Mouse (Mus musculus) subcutaneous adipose tissue, adult 2 months (tissue): Measurements from ENCODE around the gene Rgs12. TPM values are rescaled to one million over a fixed set of nuclear protein-coding genes. Genes with fewer than 3 reads are reported as not detected.

Experiments used
- polyA plus RNA-seq: library from polyadenylated mRNA; depleted of rRNA; stranded (reverse); fragments of >200 nt; gene quantifications from 2 replicates; pipeline ENCODE4 v1.2.3, GENCODE M21; 2012; ENCODE audit warnings: low replicate concordance; rRNA removed

Gene Rgs12
- polyA plus RNA-seq: 22.5 and 29.8 TPM in 2 replicates

GRCm38 (mm10) chr5:34948861-34949760 lies at the start of gene Rgs12:
Gene Rgs12, plus strand, starts transcription at chr5:34949445.

DNA sequence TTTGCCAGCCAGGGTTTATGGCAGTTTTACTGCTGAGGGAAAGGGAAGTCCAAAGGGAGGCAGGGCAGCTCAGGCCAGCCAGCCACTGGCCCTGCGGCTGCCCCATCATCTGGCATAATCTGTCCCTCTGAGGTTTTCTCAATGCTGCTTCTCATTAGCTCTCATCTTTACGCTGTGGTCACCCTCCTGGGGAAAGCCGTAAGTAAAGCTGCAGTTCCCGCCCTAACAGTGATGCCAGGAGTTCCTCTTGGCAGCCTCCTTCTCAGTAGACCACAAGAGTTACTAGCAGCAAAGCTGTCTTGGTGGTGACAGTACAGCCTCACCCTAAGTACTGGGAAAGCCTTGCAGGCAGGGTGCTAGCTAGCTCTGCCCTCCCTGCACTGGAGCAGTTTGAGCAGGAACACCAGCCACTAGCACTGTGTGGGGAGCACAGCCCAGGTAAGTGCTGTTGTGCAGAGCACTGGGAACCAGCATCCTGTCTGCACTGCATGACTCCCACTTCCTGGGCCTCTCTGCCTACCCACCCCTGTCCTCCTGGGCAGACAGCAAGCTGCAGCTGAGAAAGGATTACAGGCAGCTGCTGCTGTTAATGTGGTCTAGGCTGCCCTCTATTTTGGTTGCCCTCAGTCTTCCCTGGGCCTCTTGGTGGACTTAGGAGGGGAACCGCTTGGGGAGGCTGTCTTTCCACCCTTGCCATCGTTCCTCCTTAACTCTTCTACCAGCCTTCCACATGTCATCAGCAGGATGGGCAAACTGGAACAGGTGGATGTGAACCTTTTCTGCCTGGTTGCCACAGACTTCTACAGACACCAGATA lies 41.1 kb upstream of the Rgs12 start, which contains the start of gene Msantd1:
Gene Msantd1 (plus strand): TSS at position 103 of the 816 bp plus-strand sequence.

DNA sequence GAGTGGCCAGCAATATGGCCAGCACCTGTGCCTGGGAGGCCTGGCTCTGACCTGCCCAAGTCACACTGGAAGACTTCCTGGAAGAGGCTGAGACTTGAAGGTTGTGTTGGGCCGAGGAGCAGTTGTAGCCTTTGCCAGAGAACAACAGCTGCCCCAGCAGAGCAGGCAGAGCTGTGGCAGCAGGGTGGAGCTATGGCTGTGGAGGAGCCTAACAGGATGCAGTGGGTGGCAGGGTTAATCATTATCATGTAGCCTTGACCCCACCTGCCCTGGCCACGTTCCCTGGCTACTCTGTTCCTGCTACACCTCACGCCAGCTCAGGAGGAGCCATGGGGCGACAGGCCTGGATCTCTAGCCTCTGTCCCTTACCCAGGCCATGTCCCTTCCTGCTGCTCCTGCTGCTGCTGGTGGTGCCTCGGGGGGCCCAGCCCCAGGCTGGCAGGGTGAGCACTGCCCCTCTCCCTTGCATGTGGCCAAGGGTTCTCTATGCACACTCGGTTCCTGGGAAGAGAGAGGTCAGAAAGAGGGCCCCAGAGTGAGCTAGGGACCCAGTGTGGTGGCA lies 92.1 kb downstream of the Rgs12 start, which contains the start of gene Hgfac:
Gene Hgfac (plus strand): TSS at position 242 of the 562 bp plus-strand sequence.

GRCm38 (mm10) chr5:35056604-35057432 lies 107.6 kb downstream of the Rgs12 start, which contains the start of gene Dok7:
Gene Dok7, plus strand, starts transcription at chr5:35056766.

Other genes starting within 250 kb of the Rgs12 start
- gene Htt, start 187.7 kb upstream of the Rgs12 start, polyA plus RNA-seq: 17.2 and 22.2 TPM in 2 replicates
- 2.5 and 3.9 TPM in 2 replicates for gene Msantd1, start 41.4 kb upstream of the Rgs12 start, polyA plus RNA-seq
- 3.5 and 11.3 TPM in 2 replicates for gene Hgfac, start 92.1 kb downstream of the Rgs12 start, polyA plus RNA-seq
- gene Dok7, start 107.3 kb downstream of the Rgs12 start, polyA plus RNA-seq: 0.56 and 0.57 TPM in 2 replicates
- gene Lrpap1, start 156.3 kb downstream of the Rgs12 start, polyA plus RNA-seq: 104 and 121 TPM in 2 replicates